Mouse (Mus musculus): ENCODE measurements at regions not wholly inside any gene's neighbourhood (a gene's known extent, or its start where the extent isn't known, plus 50 kb on each side); places are given as distances from the start of the nearest gene placed in this dataset.

GRCm38 (mm10) chr19:60382661-60383060 is 85.4 kb downstream of the Prlhr start:
- Histone ChIP-seq H3K9me3 (replicated peaks; ENCODE audit: control insufficient read depth, insufficient read depth, low read length, poor library complexity, severe bottlenecking) (no peaks in the 10 kb centered on the region), H3K27ac (ENCODE audit: insufficient read depth, low read length) (no peak overlapping the region), H3K36me3 (ENCODE audit: control insufficient read depth, insufficient read depth, low read length, poor library complexity, severe bottlenecking) (no peaks in the 10 kb centered on the region), H3K4me1 (ENCODE audit: control insufficient read depth, insufficient read depth, low read length) (no peaks in the 10 kb centered on the region), H3K27me3 (ENCODE audit: control insufficient read depth, insufficient read depth, low read length, poor library complexity, severe bottlenecking) (no peaks in the 10 kb centered on the region; the same call in 1 of the 2 replicates), H3K4me3 (ENCODE audit: low read depth, low read length) (no peak overlapping the region), H3K9ac (ENCODE audit: low read depth, poor library complexity, severe bottlenecking) (no peak overlapping the region)
- TF ChIP-seq CTCF (IDR thresholded peaks at IDR 0.05; ENCODE audit: low read depth, low read length): no peak
- TF ChIP-seq POLR2A (IDR thresholded peaks at IDR 0.05; ENCODE audit: insufficient read depth, low read length): no peak
- TF ChIP-seq EP300 (IDR thresholded peaks at IDR 0.05; ENCODE audit: insufficient read depth, low read depth, low read length): no peak

GRCm38 (mm10) chr19:60379030-60379605 is 89.0 kb downstream of the Prlhr start:
- no peaks in the 10 kb centered on the region for H3K4me1 ChIP-seq (ENCODE audit: control insufficient read depth, insufficient read depth, low read length)
- no peaks in the 10 kb centered on the region for H3K9me3 ChIP-seq (replicated peaks; ENCODE audit: control insufficient read depth, insufficient read depth, low read length, poor library complexity, severe bottlenecking)
- no peaks in the 10 kb centered on the region; the same call in 1 of the 2 replicates for H3K27me3 ChIP-seq (ENCODE audit: control insufficient read depth, insufficient read depth, low read length, poor library complexity, severe bottlenecking)
- no peak for TF ChIP-seq EP300 (IDR thresholded peaks at IDR 0.05; ENCODE audit: insufficient read depth, low read depth, low read length)
- no peak for TF ChIP-seq POLR2A (IDR thresholded peaks at IDR 0.05; ENCODE audit: insufficient read depth, low read length)
- TF ChIP-seq CTCF (IDR thresholded peaks at IDR 0.05; ENCODE audit: low read depth, low read length): no peak
- H3K9ac ChIP-seq (ENCODE audit: low read depth, poor library complexity, severe bottlenecking): no peak overlapping the region
- no peak overlapping the region for H3K4me3 ChIP-seq (ENCODE audit: low read depth, low read length)
- H3K36me3 ChIP-seq (ENCODE audit: control insufficient read depth, insufficient read depth, low read length, poor library complexity, severe bottlenecking): no peaks in the 10 kb centered on the region
- H3K27ac ChIP-seq (ENCODE audit: insufficient read depth, low read length): no peak overlapping the region

DNA sequence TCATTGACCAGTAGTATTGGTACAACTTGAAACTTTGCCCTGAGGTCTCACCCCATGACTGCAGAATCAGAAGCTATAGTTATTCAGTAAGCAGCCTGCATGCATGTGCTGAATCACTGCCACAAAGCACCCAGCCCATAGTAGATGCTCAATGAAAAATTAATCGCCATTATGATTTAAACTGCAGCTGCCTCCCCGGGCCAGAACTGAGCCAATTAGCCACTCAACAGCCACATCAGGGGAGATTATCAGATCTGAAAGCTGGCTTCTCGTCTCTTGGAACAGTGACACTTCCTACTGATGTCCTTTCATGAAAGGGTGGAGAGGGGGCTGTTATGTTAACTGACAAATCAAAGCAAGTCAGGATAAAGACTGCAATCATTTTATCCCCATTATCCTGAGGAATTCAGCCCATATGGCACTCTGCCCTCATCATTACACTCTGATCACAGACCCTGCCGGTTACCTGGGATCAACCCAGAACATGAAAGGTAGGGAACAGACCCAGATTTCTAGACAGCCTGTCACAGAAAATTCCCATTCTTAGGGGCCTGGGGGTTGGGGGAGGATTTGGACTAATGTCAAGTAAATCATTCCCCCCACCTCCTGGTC is 104.0 kb downstream of the Prlhr start:
- TF ChIP-seq EP300 (IDR thresholded peaks at IDR 0.05; ENCODE audit: insufficient read depth, low read depth, low read length) (no peak), CTCF (IDR thresholded peaks at IDR 0.05; ENCODE audit: low read depth, low read length) (no peak), POLR2A (IDR thresholded peaks at IDR 0.05; ENCODE audit: insufficient read depth, low read length) (no peak)
- H3K4me1 ChIP-seq (ENCODE audit: control insufficient read depth, insufficient read depth, low read length): no peaks in the 10 kb centered on the region
- no peaks in the 10 kb centered on the region for H3K36me3 ChIP-seq (ENCODE audit: control insufficient read depth, insufficient read depth, low read length, poor library complexity, severe bottlenecking)
- H3K27me3 ChIP-seq (ENCODE audit: control insufficient read depth, insufficient read depth, low read length, poor library complexity, severe bottlenecking): no peaks in the 10 kb centered on the region
- H3K4me3 ChIP-seq (ENCODE audit: low read depth, low read length): no peak overlapping the region
- no peaks in the 10 kb centered on the region for H3K9me3 ChIP-seq (replicated peaks; ENCODE audit: control insufficient read depth, insufficient read depth, low read length, poor library complexity, severe bottlenecking)
- H3K27ac ChIP-seq (ENCODE audit: insufficient read depth, low read length): no peak overlapping the region
- no peak overlapping the region for H3K9ac ChIP-seq (ENCODE audit: low read depth, poor library complexity, severe bottlenecking)

GRCm38 (mm10) chr19:60344911-60345310 is 118.4 kb upstream of the Fam204a start:
- no peaks in the 10 kb centered on the region; the same call in 1 of the 2 replicates for H3K27me3 ChIP-seq (ENCODE audit: control insufficient read depth, insufficient read depth, low read length, poor library complexity, severe bottlenecking)
- H3K27ac ChIP-seq (ENCODE audit: insufficient read depth, low read length): no peak overlapping the region
- no peaks in the 10 kb centered on the region for H3K36me3 ChIP-seq (ENCODE audit: control insufficient read depth, insufficient read depth, low read length, poor library complexity, severe bottlenecking)
- TF ChIP-seq EP300 (IDR thresholded peaks at IDR 0.05; ENCODE audit: insufficient read depth, low read depth, low read length) (no peak), POLR2A (IDR thresholded peaks at IDR 0.05; ENCODE audit: insufficient read depth, low read length) (no peak), CTCF (IDR thresholded peaks at IDR 0.05; ENCODE audit: low read depth, low read length) (no peak)
- no peak overlapping the region for H3K4me3 ChIP-seq (ENCODE audit: low read depth, low read length)
- H3K4me1 ChIP-seq (ENCODE audit: control insufficient read depth, insufficient read depth, low read length): no peaks in the 10 kb centered on the region
- no peak overlapping the region for H3K9ac ChIP-seq (ENCODE audit: low read depth, poor library complexity, severe bottlenecking)
- peaks cover 5% of the 10 kb centered on the region; the same call in 1 of the 2 replicates for H3K9me3 ChIP-seq (replicated peaks; ENCODE audit: control insufficient read depth, insufficient read depth, low read length, poor library complexity, severe bottlenecking)

- Histone ChIP-seq H3K27ac (ENCODE audit: insufficient read depth, low read length) (no peak overlapping the region), H3K4me1 (ENCODE audit: control insufficient read depth, insufficient read depth, low read length) (no peaks in the 10 kb centered on the region), H3K4me3 (ENCODE audit: low read depth, low read length) (no peak overlapping the region), H3K9me3 (replicated peaks; ENCODE audit: control insufficient read depth, insufficient read depth, low read length, poor library complexity, severe bottlenecking) (no peaks in the 10 kb centered on the region), H3K27me3 (ENCODE audit: control insufficient read depth, insufficient read depth, low read length, poor library complexity, severe bottlenecking) (no peaks in the 10 kb centered on the region), H3K36me3 (ENCODE audit: control insufficient read depth, insufficient read depth, low read length, poor library complexity, severe bottlenecking) (no peaks in the 10 kb centered on the region), H3K9ac (ENCODE audit: low read depth, poor library complexity, severe bottlenecking) (no peak overlapping the region)
- peak; percentile 73 for TF ChIP-seq CTCF (IDR thresholded peaks at IDR 0.05; ENCODE audit: low read depth, low read length)
- no peak for TF ChIP-seq POLR2A (IDR thresholded peaks at IDR 0.05; ENCODE audit: insufficient read depth, low read length)
Observed at GRCm38 (mm10) chr19:60341485-60341884, 115.0 kb upstream of the Fam204a start.

GRCm38 (mm10) chr19:60340234-60340633 is 113.7 kb upstream of the Fam204a start:
- Histone ChIP-seq H3K4me3 (ENCODE audit: low read depth, low read length) (no peak overlapping the region), H3K4me1 (ENCODE audit: control insufficient read depth, insufficient read depth, low read length) (no peaks in the 10 kb centered on the region), H3K9me3 (replicated peaks; ENCODE audit: control insufficient read depth, insufficient read depth, low read length, poor library complexity, severe bottlenecking) (no peaks in the 10 kb centered on the region), H3K36me3 (ENCODE audit: control insufficient read depth, insufficient read depth, low read length, poor library complexity, severe bottlenecking) (no peaks in the 10 kb centered on the region), H3K27me3 (ENCODE audit: control insufficient read depth, insufficient read depth, low read length, poor library complexity, severe bottlenecking) (no peaks in the 10 kb centered on the region), H3K9ac (ENCODE audit: low read depth, poor library complexity, severe bottlenecking) (no peak overlapping the region), H3K27ac (ENCODE audit: insufficient read depth, low read length) (no peak overlapping the region)
- TF ChIP-seq POLR2A (IDR thresholded peaks at IDR 0.05; ENCODE audit: insufficient read depth, low read length) (no peak), CTCF (IDR thresholded peaks at IDR 0.05; ENCODE audit: low read depth, low read length) (peak; percentile 25), EP300 (IDR thresholded peaks at IDR 0.05; ENCODE audit: insufficient read depth, low read depth, low read length) (no peak)
